Mouse (Mus musculus) embryonic facial prominence, embryonic 11.5 days (tissue): ENCODE measurements at regions not wholly inside any gene's neighbourhood (a gene's known extent, or its start where the extent isn't known, plus 50 kb on each side); places are given as distances from the start of the nearest gene placed in this dataset.
A peak's percentile ranks its signal among the peaks of the same experiment; 100 is the strongest.

Experiments used
- ATAC-seq: fragments of 200-750 bp; cut with Nextera tagmentation; replicated peaks from 2 replicates; pipeline ENCODE4 v1.8.0; 2017; ENCODE audit warnings: low read depth; ENCODE audit not compliant: insufficient number of reproducible peaks, low FRiP score, low TSS enrichment
- DNase-seq: peaks from one replicate; pipeline ENCODE4 v3.0.0-alpha.2; 2015; ENCODE audit warnings: low spot score
- H3K27ac ChIP-seq: fragments of 300-500 bp; sonication (generic); replicated peaks from 2 replicates; pipeline ENCODE4 v1.5.1; 2014; ENCODE audit warnings: mild to moderate bottlenecking, low read depth, low read length, control low read depth
- H3K27me3 ChIP-seq: fragments of 300-500 bp; sonication (generic); 2 replicates; pipeline ENCODE4 v1.6.1; 2014; ENCODE audit warnings: mild to moderate bottlenecking, low read length, moderate library complexity, mixed read lengths; ENCODE audit not compliant: control insufficient read depth, insufficient read depth
- H3K36me3 ChIP-seq: fragments of 300-500 bp; sonication (generic); replicated peaks from 2 replicates; pipeline ENCODE4 v1.6.1; 2014; ENCODE audit warnings: low read depth, mild to moderate bottlenecking, low read length, moderate library complexity, mixed read lengths; ENCODE audit not compliant: control insufficient read depth, insufficient read depth
- H3K4me1 ChIP-seq: fragments of 300-500 bp; sonication (generic); 2 replicates; pipeline ENCODE4 v1.6.1; 2014; ENCODE audit warnings: low read length, mixed read lengths; ENCODE audit not compliant: control insufficient read depth, insufficient read depth
- H3K4me2 ChIP-seq: fragments of 300-500 bp; sonication (generic); 2 replicates; pipeline ENCODE4 v1.6.1; 2014; ENCODE audit warnings: low read depth, mild to moderate bottlenecking, control low read depth, low read length, moderate library complexity
- H3K4me3 ChIP-seq: fragments of 300-500 bp; sonication (generic); 2 replicates; pipeline ENCODE4 v1.5.1; 2014; ENCODE audit warnings: low read depth, low read length, control low read depth
- H3K9ac ChIP-seq: fragments of 300-500 bp; sonication (generic); replicated peaks from 2 replicates; pipeline ENCODE4 v1.6.1; 2014; ENCODE audit warnings: mild to moderate bottlenecking, control low read depth, low read length
- H3K9me3 ChIP-seq: fragments of 300-500 bp; sonication (generic); replicated peaks from 2 replicates; pipeline ENCODE4 v1.6.1; 2016; ENCODE audit warnings: mild to moderate bottlenecking, low read length, inconsistent platforms, mixed read lengths; ENCODE audit not compliant: control insufficient read depth
- WGBS: fragments of 180-500 bp; shearing (Covaris S2); extraction: QIAGEN DNeasy Blood & Tissue Kit; methylation state at CpG from one replicate; pipeline ENCODE4 v1.1.7; 2014; 5-methylcytosine and 5-hydroxymethylcytosine counted together

- ATAC-seq (peak; percentile 65), DNase-seq (peak; percentile 89)
- Histone ChIP-seq H3K27me3 (no peaks in the 10 kb centered on the region), H3K27ac (no peak overlapping the region), H3K4me3 (no peak overlapping the region), H3K9ac (no peak overlapping the region), H3K4me1 (no peaks in the 10 kb centered on the region), H3K9me3 (no peaks in the 10 kb centered on the region), H3K4me2 (no peak overlapping the region), H3K36me3 (no peaks in the 10 kb centered on the region)
- WGBS: 16% methylated on average over 11 of the region's 11 CpGs
Observed at GRCm38 (mm10) chr2:133020173-133020837, 74.6 kb upstream of the Fermt1 start.

GRCm38 (mm10) chr2:133021244-133021643, 75.5 kb upstream of the Fermt1 start:
- H3K36me3 ChIP-seq: no peaks in the 10 kb centered on the region
- H3K4me3 ChIP-seq: no peak overlapping the region
- no peak for DNase-seq
- H3K27ac ChIP-seq: no peak overlapping the region
- no peaks in the 10 kb centered on the region for H3K9me3 ChIP-seq
- no peak overlapping the region for H3K9ac ChIP-seq
- 91% methylated on average over 3 of the region's 3 CpGs for WGBS
- ATAC-seq: no peak
- H3K27me3 ChIP-seq: no peaks in the 10 kb centered on the region
- no peaks in the 10 kb centered on the region for H3K4me1 ChIP-seq
- H3K4me2 ChIP-seq: no peak overlapping the region

- no peak overlapping the region for H3K27ac ChIP-seq
- no peak overlapping the region for H3K4me3 ChIP-seq
- no peak overlapping the region for H3K4me2 ChIP-seq
- no peak overlapping the region for H3K9ac ChIP-seq
- no peaks in the 10 kb centered on the region for H3K9me3 ChIP-seq
- WGBS: 86% methylated on average over 2 of the region's 2 CpGs
- no peak for DNase-seq
- H3K27me3 ChIP-seq: no peaks in the 10 kb centered on the region
- no peak for ATAC-seq
- no peaks in the 10 kb centered on the region for H3K4me1 ChIP-seq
- no peaks in the 10 kb centered on the region for H3K36me3 ChIP-seq
Observed at GRCm38 (mm10) chr2:133027038-133027437, 81.3 kb upstream of the Fermt1 start.

GRCm38 (mm10) chr2:133035421-133035820, 89.7 kb upstream of the Fermt1 start:
- Histone ChIP-seq H3K9ac (no peak overlapping the region), H3K4me1 (no peaks in the 10 kb centered on the region), H3K4me3 (no peak overlapping the region), H3K9me3 (no peaks in the 10 kb centered on the region), H3K36me3 (no peaks in the 10 kb centered on the region), H3K27ac (no peak overlapping the region), H3K27me3 (no peaks in the 10 kb centered on the region), H3K4me2 (no peak overlapping the region)
- ATAC-seq (no peak), DNase-seq (no peak)
- WGBS: 86% methylated on average over 3 of the region's 3 CpGs

- Histone ChIP-seq H3K9me3 (no peaks in the 10 kb centered on the region), H3K27me3 (no peaks in the 10 kb centered on the region), H3K4me2 (no peak overlapping the region), H3K9ac (no peak overlapping the region), H3K27ac (no peak overlapping the region), H3K4me3 (no peak overlapping the region), H3K36me3 (no peaks in the 10 kb centered on the region), H3K4me1 (no peaks in the 10 kb centered on the region)
- ATAC-seq (no peak), DNase-seq (no peak)
- WGBS: 100% methylated on average over 1 of the region's 1 CpGs
Observed at GRCm38 (mm10) chr2:133040708-133041107, 95.0 kb upstream of the Fermt1 start.

GRCm38 (mm10) chr2:133077698-133078356, 132.1 kb upstream of the Fermt1 start:
- Histone ChIP-seq H3K9me3 (no peaks in the 10 kb centered on the region), H3K9ac (no peak overlapping the region), H3K27me3 (no peaks in the 10 kb centered on the region), H3K36me3 (no peaks in the 10 kb centered on the region), H3K4me2 (no peak overlapping the region), H3K27ac (no peak overlapping the region), H3K4me1 (no peaks in the 10 kb centered on the region), H3K4me3 (no peak overlapping the region)
- 91% methylated on average over 11 of the region's 11 CpGs for WGBS
- no peak for ATAC-seq
- DNase-seq: no peak

- Histone ChIP-seq H3K36me3 (no peaks in the 10 kb centered on the region), H3K4me2 (no peak overlapping the region), H3K27ac (no peak overlapping the region), H3K9ac (no peak overlapping the region), H3K9me3 (no peaks in the 10 kb centered on the region), H3K4me3 (no peak overlapping the region), H3K27me3 (no peaks in the 10 kb centered on the region), H3K4me1 (no peaks in the 10 kb centered on the region)
- WGBS: 71% methylated on average over 7 of the region's 7 CpGs
- DNase-seq (peak; percentile 53), ATAC-seq (no peak)
Observed at GRCm38 (mm10) chr2:133090976-133091375, 145.3 kb upstream of the Fermt1 start.

GRCm38 (mm10) chr2:133113642-133114041, 167.9 kb upstream of the Fermt1 start:
- 26% methylated on average over 10 of the region's 10 CpGs for WGBS
- ATAC-seq (no peak; the same call in 1 of the 2 replicates), DNase-seq (peak; percentile 82)
- Histone ChIP-seq H3K4me1 (no peaks in the 10 kb centered on the region), H3K4me3 (no peak overlapping the region), H3K27ac (no peak overlapping the region), H3K36me3 (no peaks in the 10 kb centered on the region), H3K27me3 (no peaks in the 10 kb centered on the region), H3K9me3 (no peaks in the 10 kb centered on the region), H3K9ac (no peak overlapping the region), H3K4me2 (no peak overlapping the region)
